8 mouse cellular contexts compared by ENCODE assay signal in genomic region chr8:129233664-129234026, GRCm38 (mm10). TPM values are rescaled to one million over a fixed set of nuclear protein-coding genes. Genes with fewer than 3 reads are reported as not detected.
A peak's percentile ranks its signal among the peaks of the same experiment; 100 is the strongest.
DNase-seq lines count a peak whose midpoint lies in the region; ATAC-seq lines count a peak whose summit lies in the region.

No protein-coding gene starts in this region.

- H3K27ac ChIP-seq in kidney, embryonic 16.5 days (ENCODE audit: low read length): peak overlapping the region; percentile 99
- peak overlapping the region; percentile 91 for H3K27ac ChIP-seq in hindbrain, embryonic 15.5 days (replicated peaks)
- H3K27ac ChIP-seq in midbrain, embryonic 16.5 days (ENCODE audit: low read length): peak overlapping the region; percentile 86

- peak overlapping the region; percentile 68 for H3K4me2 ChIP-seq in kidney, embryonic 16.5 days (replicated peaks; ENCODE audit: low read depth, low read length)
- peak overlapping the region; percentile 68 for H3K4me2 ChIP-seq in hindbrain, embryonic 15.5 days
- H3K4me2 ChIP-seq in midbrain, embryonic 16.5 days (ENCODE audit: low read length): peak overlapping the region; percentile 75

- H3K4me1 ChIP-seq in kidney, embryonic 16.5 days (ENCODE audit: insufficient read depth, low read length): peaks cover 9% of the 10 kb centered on the region; the same call in 1 of the 2 replicates
- peaks cover 14% of the 10 kb centered on the region for H3K4me1 ChIP-seq in hindbrain, embryonic 15.5 days (replicated peaks)
- H3K4me1 ChIP-seq in midbrain, embryonic 16.5 days (ENCODE audit: control insufficient read depth, insufficient read depth, low read length): peaks cover 13% of the 10 kb centered on the region

- peak overlapping the region; percentile 72 for H3K9ac ChIP-seq in kidney, embryonic 16.5 days (replicated peaks; ENCODE audit: low read length)
- peak overlapping the region; percentile 71 for H3K9ac ChIP-seq in hindbrain, embryonic 15.5 days
- peak overlapping the region; percentile 71 for H3K9ac ChIP-seq in midbrain, embryonic 16.5 days (ENCODE audit: low read depth, low read length)

- peak overlapping the region; percentile 62 for H3K4me3 ChIP-seq in kidney, embryonic 16.5 days (ENCODE audit: low read length)
- peak overlapping the region; percentile 80 for H3K4me3 ChIP-seq in hindbrain, embryonic 15.5 days
- H3K4me3 ChIP-seq in midbrain, embryonic 16.5 days (ENCODE audit: low read depth, low read length): peak overlapping the region; percentile 67

- no peaks in the 10 kb centered on the region for H3K36me3 ChIP-seq in kidney, embryonic 16.5 days (ENCODE audit: insufficient read depth, low read length)
- no peaks in the 10 kb centered on the region for H3K36me3 ChIP-seq in hindbrain, embryonic 15.5 days
- no peaks in the 10 kb centered on the region for H3K36me3 ChIP-seq in midbrain, embryonic 16.5 days (ENCODE audit: control insufficient read depth, insufficient read depth, low read length)

- under 1% methylated on average over 9 of the region's 9 CpGs for WGBS in kidney, embryonic 16.5 days
- 5% methylated on average over 9 of the region's 9 CpGs for WGBS in hindbrain, embryonic 15.5 days
- WGBS in midbrain, embryonic 16.5 days: 2% methylated on average over 9 of the region's 9 CpGs

- H3K27me3 ChIP-seq in kidney, embryonic 16.5 days (ENCODE audit: insufficient read depth, low read length): no peaks in the 10 kb centered on the region
- H3K27me3 ChIP-seq in hindbrain, embryonic 15.5 days: no peaks in the 10 kb centered on the region
- no peaks in the 10 kb centered on the region for H3K27me3 ChIP-seq in midbrain, embryonic 16.5 days (ENCODE audit: control insufficient read depth, insufficient read depth, low read depth, low read length)

- H3K9me3 ChIP-seq in kidney, embryonic 16.5 days (ENCODE audit: low read length): no peaks in the 10 kb centered on the region
- H3K9me3 ChIP-seq in hindbrain, embryonic 15.5 days: no peaks in the 10 kb centered on the region
- no peaks in the 10 kb centered on the region for H3K9me3 ChIP-seq in midbrain, embryonic 16.5 days (replicated peaks; ENCODE audit: control insufficient read depth, low read length, poor library complexity, severe bottlenecking)

- no peak for DNase-seq in kidney, adult 8-10 months
- peak; percentile 2 for DNase-seq in c-Kit-positive CD71-negative TER-119-negative erythroid progenitor cells, embryonic 14.5 days (ENCODE audit: low read depth)
- DNase-seq in urinary bladder, adult 18-20 months (ENCODE audit: low spot score in 2 of 2): no peak
- no peak for DNase-seq in layer of hippocampus, adult 9-11 months
- DNase-seq in kidney, postnatal 25 days: no peak

- no peak for ATAC-seq in kidney, embryonic 16.5 days (ENCODE audit: low FRiP score, low TSS enrichment)
- ATAC-seq in hindbrain, embryonic 15.5 days (ENCODE audit: low FRiP score, low read depth): no peak
- ATAC-seq in midbrain, embryonic 16.5 days: no peak

RNA-seq across cellular contexts. Expression of gene 2610044O15Rik8, which starts 0.6 kb away (rescaled TPM):
- polyA plus RNA-seq in kidney, embryonic 16.5 days (2015; fragmentation: Nextera tagmentation; extraction: Ambion mirVana): 26.7 and 28.5 TPM in 2 replicates
- polyA plus RNA-seq in hindbrain, embryonic 15.5 days (2015; fragmentation: Nextera tagmentation; extraction: Ambion mirVana): 22.3 and 23.5 TPM in 2 replicates
- 28.4 and 29.0 TPM in 2 replicates for polyA plus RNA-seq in midbrain, embryonic 16.5 days (2015; fragmentation: Nextera tagmentation; extraction: Ambion mirVana)
